8 mouse cellular contexts compared by ENCODE assay signal in the genomic region with DNA sequence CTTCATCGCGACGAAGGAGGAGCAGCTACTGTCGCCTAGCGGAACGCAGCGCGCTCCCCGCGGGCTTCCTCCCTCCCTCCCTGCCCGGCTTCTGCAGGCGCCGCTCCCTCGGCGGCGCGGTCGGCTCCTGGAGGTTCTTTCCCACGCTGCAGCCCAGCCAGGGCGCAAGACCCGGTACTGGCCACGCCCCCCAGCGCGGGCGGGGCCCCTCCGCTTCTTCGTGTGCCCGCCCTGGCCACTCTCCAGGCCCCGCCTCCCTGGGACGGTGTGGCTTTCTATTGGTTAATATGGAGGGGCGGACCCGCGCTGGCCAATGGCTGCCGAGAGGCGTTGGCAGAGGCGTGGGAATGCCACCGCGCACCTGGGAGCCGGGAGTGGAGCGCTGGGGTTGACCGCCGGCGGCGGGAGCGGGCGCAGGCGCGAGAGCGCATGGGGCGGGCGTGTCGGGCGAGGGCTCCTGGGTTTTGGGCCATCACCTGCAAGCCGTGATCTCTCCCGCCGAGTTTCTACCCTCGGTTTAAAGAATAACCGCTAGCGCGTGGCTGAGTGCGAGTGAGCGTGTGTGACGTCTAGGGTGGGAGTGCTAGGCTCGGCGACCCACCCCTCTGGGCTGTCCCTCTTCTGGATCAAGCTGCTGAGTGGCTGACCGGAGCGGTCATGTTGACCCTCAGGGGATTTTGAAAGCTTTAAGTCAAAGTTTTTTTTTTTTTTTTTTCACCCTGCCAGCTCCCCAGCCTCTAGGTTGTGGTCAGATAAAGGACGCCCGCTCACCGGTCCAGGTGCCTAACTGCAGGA. TPM values are rescaled to one million over a fixed set of nuclear protein-coding genes. Genes with fewer than 3 reads are reported as not detected.
DNase-seq lines count a peak whose midpoint lies in the region; ATAC-seq lines count a peak whose summit lies in the region.

Gene Hey2, minus strand, starts transcription at position 159 of the 795 bp plus-strand sequence.

- peak within 1 kb of the TSS; percentile 91 for H3K4me3 ChIP-seq in megakaryocyte, embryonic 14.5 days (replicated peaks)

- H3K4me1 ChIP-seq in megakaryocyte, embryonic 14.5 days: peaks cover 30% of the 10 kb centered on the region

- ATAC-seq in inflammation-experienced regulatory T-cells, adult 6 months: peak; percentile 88

- DNase-seq in adrenal gland, adult 2 months: peak; percentile 99
- peak; percentile 99 for DNase-seq in embryo, embryonic 11 days
- peak; percentile 96 for DNase-seq in gastrocnemius, postnatal 14 days
- DNase-seq in left cerebral cortex, adult 9 months (ENCODE audit: low spot score in 2 of 2): peak; percentile 86 to 98
- DNase-seq in right cerebral cortex, adult 2 months (ENCODE audit: low spot score in 2 of 2): peak; percentile 97 to 98
- peak; percentile 88 for DNase-seq in urinary bladder, postnatal 10 days (ENCODE audit: low spot score)

- H3K9me3 ChIP-seq in megakaryocyte, embryonic 14.5 days: no peaks in the 10 kb centered on the region; the same call in 1 of the 2 replicates

- H3K27me3 ChIP-seq in megakaryocyte, embryonic 14.5 days (replicated peaks): peaks cover 74% of the 10 kb centered on the region

- no peaks in the 10 kb centered on the region for H3K36me3 ChIP-seq in megakaryocyte, embryonic 14.5 days (replicated peaks; ENCODE audit: low read length)

- intact Hi-C loops in gastrocnemius, postnatal 14 days (cut with DNase I; ENCODE audit: low total_unique reads): no loop called here

RNA-seq across cellular contexts. Expression of gene Hey2, which starts in this region (rescaled TPM):
- total RNA-seq in adrenal gland, adult 2 months (2021): 1 to 10 TPM; 1.4 to 1.5 TPM
- 2.7 and 4.7 TPM in 2 replicates for polyA plus RNA-seq in adrenal gland, adult 2 months (2012; rRNA removed)
- total RNA-seq in gastrocnemius, postnatal 14 days (2021): 1 to 10 TPM in 1 of 2 experiments, under 1 TPM in 1; 0.73 to 1.0 TPM
- under 1 TPM in 1 of 3 experiments, not detected in 2; 0.26 TPM for polyA plus RNA-seq in inflammation-experienced regulatory T-cells, adult 6 months (2017; shearing (Covaris generic))
- polyA plus RNA-seq in megakaryocyte, embryonic 14.5 days (2012; ENCODE audit: insufficient read depth, low replicate concordance): not detected in 2 replicates

Comparison
In these comparisons a context has a peak if more than half of its experiments do, and no peak if none do; other contexts are left out.
1. Peak in every context shown above with its lines: DNase-seq, ATAC-seq and H3K4me3 ChIP-seq.
2. Peak in ATAC-seq in inflammation-experienced regulatory T-cells, adult 6 months; RNA of the gene not detected or under 1 TPM.